Mouse (Mus musculus) macrophage (primary cell): Measurements from ENCODE around the gene Zfp618. TPM values are rescaled to one million over a fixed set of nuclear protein-coding genes. Genes with fewer than 3 reads are reported as not detected.

Source experiments
- H3K27ac ChIP-seq: fragments of 350-480 bp; formaldehyde crosslinking; 2 replicates; pipeline ENCODE4 v1.9.0; 2021
- H3K36me3 ChIP-seq: fragments of 350-480 bp; formaldehyde crosslinking; 2 replicates; pipeline ENCODE4 v1.9.0; 2021; ENCODE audit errors: inconsistent target
- H3K4me3 ChIP-seq: fragments of 350-480 bp; formaldehyde crosslinking; 2 replicates; pipeline ENCODE4 v1.9.0; 2021; ENCODE audit errors: inconsistent target
- H3K79me2 ChIP-seq: fragments of 350-480 bp; formaldehyde crosslinking; 2 replicates; pipeline ENCODE4 v1.9.0; 2021; ENCODE audit errors: inconsistent target
- WGBS: methylation state at CpG from one replicate; pipeline ENCODE4 v1.1.7; 2026; ENCODE audit warnings: inconsistent platforms; ENCODE audit not compliant: missing documents; 5-methylcytosine and 5-hydroxymethylcytosine counted together
- polyA plus RNA-seq: library from polyadenylated mRNA; stranded (reverse); fragments of 250-400 nt; gene quantifications from 3 replicates; pipeline ENCODE4 v1.2.4, GENCODE M21; 2018; ENCODE audit warnings: inconsistent platforms

Zfp618 gene
- polyA plus RNA-seq, 1 experiment from 2014 or later: not detected

DNA sequence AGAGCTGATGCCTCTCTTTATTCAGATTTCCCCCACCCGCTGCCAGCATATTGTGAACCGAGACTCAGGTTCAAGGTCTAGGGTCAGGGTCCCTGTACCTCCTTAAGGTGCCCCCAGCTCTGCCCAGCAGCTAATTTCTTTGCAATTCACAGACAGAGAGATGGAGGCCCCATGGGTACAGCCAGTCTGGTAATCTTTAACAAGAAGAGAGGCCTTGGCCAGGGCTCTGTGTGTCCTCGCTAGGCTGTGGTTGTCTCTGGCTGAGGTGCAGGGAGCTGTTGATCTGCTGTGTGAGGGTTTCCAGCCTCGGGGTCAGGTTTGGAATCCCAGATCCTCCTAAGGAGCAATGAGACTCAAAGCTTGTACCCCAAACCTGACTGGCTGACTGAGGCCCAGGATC, 200.3 kb downstream of the Zfp618 start:
- no peak overlapping the region for H3K4me3 ChIP-seq
- H3K27ac ChIP-seq: no peak overlapping the region
- H3K36me3 ChIP-seq: no peaks in the 10 kb centered on the region
- H3K79me2 ChIP-seq: no peaks in the 10 kb centered on the region
- 89% methylated on average over 4 of the region's 4 CpGs for WGBS

DNA sequence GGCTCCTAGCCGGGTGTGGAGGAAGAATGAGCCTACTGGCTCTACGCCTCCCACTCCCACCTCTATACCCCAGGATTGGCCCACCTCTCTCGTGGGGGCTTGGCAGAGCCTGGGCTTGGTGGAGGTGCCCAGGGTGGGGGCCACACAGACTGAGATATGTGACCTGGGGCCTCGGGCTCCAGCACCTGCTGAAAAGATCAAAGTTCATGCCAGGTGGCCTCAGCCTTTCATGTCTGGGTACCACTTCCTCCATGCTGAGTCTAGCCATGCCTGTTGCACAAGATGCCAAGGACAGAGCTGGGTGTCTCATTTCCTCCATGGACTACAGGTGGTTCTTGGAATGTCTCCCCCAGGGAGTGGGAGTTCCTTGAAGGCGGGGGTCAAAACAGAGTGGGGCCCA, 200.9 kb downstream of the Zfp618 start:
- H3K36me3 ChIP-seq: no peaks in the 10 kb centered on the region
- no peak overlapping the region for H3K27ac ChIP-seq
- H3K4me3 ChIP-seq: no peak overlapping the region
- H3K79me2 ChIP-seq: no peaks in the 10 kb centered on the region
- 78% methylated on average over 5 of the region's 5 CpGs for WGBS

DNA sequence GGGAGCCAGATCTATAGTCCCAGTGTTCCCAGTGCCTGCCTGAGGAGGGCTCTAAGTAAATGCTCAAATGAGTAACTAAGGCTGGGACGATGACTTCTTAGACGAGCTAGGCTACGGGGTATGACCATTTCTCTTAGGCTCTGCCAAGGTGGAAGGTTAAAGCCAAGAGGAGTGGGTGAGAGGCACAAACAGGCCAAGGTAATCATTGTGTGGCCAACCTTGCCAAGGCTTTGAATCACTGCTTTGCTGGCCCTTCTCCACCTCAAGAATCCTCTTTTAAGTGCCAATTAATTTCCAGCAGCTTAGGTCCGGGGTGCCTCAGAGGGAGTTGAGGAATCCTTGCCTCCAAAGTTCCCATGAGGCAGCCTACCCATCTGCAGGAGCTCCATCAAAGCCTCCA, 204.7 kb downstream of the Zfp618 start:
- Histone ChIP-seq H3K36me3 (no peaks in the 10 kb centered on the region), H3K79me2 (no peaks in the 10 kb centered on the region), H3K4me3 (no peak overlapping the region), H3K27ac (no peak overlapping the region)
- 93% methylated on average over 4 of the region's 4 CpGs for WGBS

DNA sequence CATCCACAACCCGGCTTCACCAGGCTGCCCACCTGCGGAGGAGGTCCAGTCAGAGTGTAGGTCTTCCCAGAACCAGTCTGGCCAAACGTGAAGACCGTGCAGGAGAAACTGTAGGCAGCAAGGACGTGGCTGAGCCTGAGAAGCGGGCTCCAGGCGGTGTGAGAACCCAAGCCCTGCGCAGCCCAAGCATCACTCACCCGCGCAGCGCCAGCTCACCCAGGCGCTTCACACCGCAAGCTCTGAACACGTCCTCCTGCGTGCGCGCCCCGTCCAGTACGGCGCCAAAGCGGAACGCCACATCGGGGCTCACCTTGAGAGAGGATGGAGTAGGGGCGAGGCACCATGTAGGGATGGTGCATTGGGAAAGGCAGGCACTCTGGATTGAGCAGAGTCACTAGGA, 205.7 kb downstream of the Zfp618 start:
- H3K27ac ChIP-seq: no peak overlapping the region
- 60% methylated on average over 24 of the region's 24 CpGs for WGBS
- H3K79me2 ChIP-seq: no peaks in the 10 kb centered on the region
- H3K36me3 ChIP-seq: no peaks in the 10 kb centered on the region
- H3K4me3 ChIP-seq: no peak overlapping the region

DNA sequence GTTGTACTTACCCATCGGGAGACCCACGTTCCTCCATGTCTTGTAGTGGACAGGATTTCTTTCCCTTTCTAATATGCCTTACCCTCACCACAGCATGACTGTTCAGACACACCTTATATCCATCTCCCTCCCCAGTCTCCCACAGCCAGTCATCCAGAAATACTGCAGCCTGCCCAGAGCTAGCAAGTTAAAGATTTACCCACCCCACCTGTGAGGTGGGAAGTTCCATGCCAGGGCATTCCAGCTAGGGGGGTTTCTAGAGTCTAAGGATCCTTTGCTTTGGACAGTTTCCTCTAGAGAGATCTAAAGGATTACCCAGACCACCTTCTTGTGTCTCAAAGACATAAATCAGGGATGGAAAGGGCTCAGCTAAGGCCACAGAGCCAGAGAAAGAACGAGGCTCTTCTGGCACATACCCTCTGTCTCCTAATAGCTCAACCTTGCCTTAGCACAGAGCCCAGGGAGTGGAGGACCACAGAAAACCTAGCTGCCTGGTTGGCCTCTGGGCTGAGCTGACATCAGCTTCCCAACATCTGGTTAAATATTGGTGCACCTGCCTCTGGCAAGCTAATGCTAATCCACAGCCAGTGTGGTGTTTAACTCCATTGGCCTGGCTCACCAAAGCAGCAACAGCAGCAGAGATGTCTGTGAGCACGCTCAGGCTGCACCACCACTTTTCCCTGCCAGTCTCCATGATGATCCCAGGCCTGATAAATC, 206.8 kb downstream of the Zfp618 start, which contains the start of gene Kif12:
Gene Kif12, minus strand, starts transcription at position 163 of the 717 bp plus-strand sequence.
- WGBS: 83% methylated on average over 4 of the region's 4 CpGs
- Histone ChIP-seq H3K79me2 (no peaks in the 10 kb centered on the region), H3K27ac (no peak within 1 kb of the TSS), H3K4me3 (no peak within 1 kb of the TSS), H3K36me3 (no peaks in the 10 kb centered on the region)

GRCm38 (mm10) chr4:63181556-63181955, 216.2 kb downstream of the Zfp618 start:
- H3K4me3 ChIP-seq: no peak overlapping the region
- H3K27ac ChIP-seq: no peak overlapping the region
- no peaks in the 10 kb centered on the region for H3K36me3 ChIP-seq
- H3K79me2 ChIP-seq: no peaks in the 10 kb centered on the region
- WGBS: 6% methylated on average over 5 of the region's 5 CpGs

DNA sequence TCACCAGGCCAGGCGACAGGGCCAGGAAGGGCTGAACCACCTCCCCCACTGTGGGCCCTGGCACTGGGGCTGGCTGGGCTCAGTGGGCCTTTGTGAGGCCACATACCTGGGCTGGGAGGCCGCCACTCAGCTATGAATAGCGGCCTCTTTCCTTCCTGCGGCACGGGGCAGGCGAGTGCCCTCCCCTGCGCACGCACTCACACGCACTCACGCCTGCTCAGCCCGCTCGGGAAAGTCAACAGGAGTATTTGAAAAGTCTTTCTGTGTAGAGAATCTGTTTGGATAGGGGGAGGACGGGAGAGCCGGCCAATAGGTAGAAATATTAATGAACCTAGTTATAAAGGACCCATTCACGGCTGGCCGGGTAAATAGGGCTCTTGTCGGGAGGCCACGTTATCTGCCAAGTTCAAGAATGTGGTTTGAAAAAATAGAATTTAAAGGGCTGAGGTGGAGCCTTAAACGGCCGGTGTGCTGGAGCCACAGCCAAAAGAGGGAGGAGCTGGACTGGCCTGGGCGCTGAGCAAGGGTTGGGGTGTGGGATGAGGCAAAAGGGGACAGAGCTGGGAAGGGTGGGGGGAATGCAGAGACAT, 221.0 kb downstream of the Zfp618 start:
- H3K79me2 ChIP-seq: no peaks in the 10 kb centered on the region
- H3K4me3 ChIP-seq: no peak overlapping the region
- 50% methylated on average over 21 of the region's 21 CpGs for WGBS
- H3K27ac ChIP-seq: no peak overlapping the region
- H3K36me3 ChIP-seq: no peaks in the 10 kb centered on the region

Other genes with a start within 250 kb of the Zfp618 start
- gene Ambp, start 189.2 kb downstream of the Zfp618 start, polyA plus RNA-seq: not detected in 3 replicates
- gene Kif12, start 206.6 kb downstream of the Zfp618 start, polyA plus RNA-seq: not detected in 3 replicates
- gene Col27a1, start 248.4 kb downstream of the Zfp618 start, polyA plus RNA-seq: 0.04 TPM in 1 of 3 replicates, not detected in the others